Mouse (Mus musculus) G1E (cell line): ENCODE results near the gene Cnga3. TPM values are rescaled to one million over a fixed set of nuclear protein-coding genes. Genes with fewer than 3 reads are reported as not detected.
A peak's percentile ranks its signal among the peaks of the same experiment; 100 is the strongest.

Experiments
- ATAC-seq: 2 replicates; pipeline ENCODE4 v1.8.0; 2016; ENCODE audit warnings: mild to moderate bottlenecking; ENCODE audit not compliant: insufficient number of reproducible peaks, poor library complexity, low FRiP score, severe bottlenecking; ENCODE audit errors: extremely low read depth
- DNase-seq: peaks from one replicate; pipeline ENCODE4 v3.0.0; 2012; ENCODE audit warnings: low spot score
- H3K27me3 ChIP-seq: 2 replicates; pipeline ENCODE4 v1.6.1; 2012; ENCODE audit warnings: mild to moderate bottlenecking, low read length, inconsistent platforms; ENCODE audit not compliant: insufficient read depth
- H3K36me3 ChIP-seq: replicated peaks from 2 replicates; pipeline ENCODE3; 2012; ENCODE audit warnings: mild to moderate bottlenecking, inconsistent platforms
- H3K4me1 ChIP-seq: 2 replicates; pipeline ENCODE4 v1.6.1; 2012; ENCODE audit warnings: low read depth, low read length, inconsistent platforms, mixed read lengths; ENCODE audit not compliant: insufficient read depth
- H3K4me3 ChIP-seq: 2 replicates; pipeline ENCODE4 v1.5.1; 2012; ENCODE audit warnings: low read depth, mild to moderate bottlenecking, inconsistent platforms, low read length, moderate library complexity, mixed read lengths
- H3K9me3 ChIP-seq: replicated peaks from 2 replicates; pipeline ENCODE4 v1.6.1; 2012; ENCODE audit warnings: inconsistent platforms
- CTCF ChIP-seq: IDR thresholded peaks from 2 replicates; pipeline ENCODE4 v1.5.1; 2012; ENCODE audit warnings: low read depth, low read length, inconsistent platforms, mixed read lengths
- GATA1 ChIP-seq: IDR thresholded peaks from 2 replicates; pipeline ENCODE4 v1.6.1; 2012; ENCODE audit warnings: borderline replicate concordance, low read length, inconsistent platforms, mixed read lengths
- GATA2 ChIP-seq: IDR thresholded peaks from 2 replicates; pipeline ENCODE4 v1.6.1; 2012; ENCODE audit warnings: low read depth, low read length, inconsistent platforms, borderline replicate concordance
- POLR2AphosphoS5 ChIP-seq: IDR thresholded peaks from 2 replicates; pipeline ENCODE4 v1.6.1; 2012; ENCODE audit warnings: low read depth, low read length, inconsistent platforms; ENCODE audit not compliant: insufficient replicate concordance
- TAL1 ChIP-seq: conservative IDR thresholded peaks from 2 replicates; pipeline ENCODE4 v1.6.1; 2012; ENCODE audit warnings: low read depth, low read length, inconsistent platforms, mixed read lengths
- polyA plus RNA-seq: library from polyadenylated mRNA; stranded (reverse); fragments of >175 nt; gene quantifications from 2 replicates; pipeline ENCODE4 v1.2.3, GENCODE M21; 2012
- total RNA-seq, 2 experiments: library from RNA; stranded (forward) in 1 of 2; stranded (reverse) in 1 of 2; fragments of 200-1000 nt in 1 of 2; fragments of >200 nt in 1 of 2; fragmentation: Nextera tagmentation in 1 of 2; gene quantifications; 2 replicates each; pipeline ENCODE4 v1.2.3; 2014 to 2017

The Cnga3 gene
- total and polyA plus RNA-seq, 3 experiments = 0.11 TPM; not detected in 2

DNA sequence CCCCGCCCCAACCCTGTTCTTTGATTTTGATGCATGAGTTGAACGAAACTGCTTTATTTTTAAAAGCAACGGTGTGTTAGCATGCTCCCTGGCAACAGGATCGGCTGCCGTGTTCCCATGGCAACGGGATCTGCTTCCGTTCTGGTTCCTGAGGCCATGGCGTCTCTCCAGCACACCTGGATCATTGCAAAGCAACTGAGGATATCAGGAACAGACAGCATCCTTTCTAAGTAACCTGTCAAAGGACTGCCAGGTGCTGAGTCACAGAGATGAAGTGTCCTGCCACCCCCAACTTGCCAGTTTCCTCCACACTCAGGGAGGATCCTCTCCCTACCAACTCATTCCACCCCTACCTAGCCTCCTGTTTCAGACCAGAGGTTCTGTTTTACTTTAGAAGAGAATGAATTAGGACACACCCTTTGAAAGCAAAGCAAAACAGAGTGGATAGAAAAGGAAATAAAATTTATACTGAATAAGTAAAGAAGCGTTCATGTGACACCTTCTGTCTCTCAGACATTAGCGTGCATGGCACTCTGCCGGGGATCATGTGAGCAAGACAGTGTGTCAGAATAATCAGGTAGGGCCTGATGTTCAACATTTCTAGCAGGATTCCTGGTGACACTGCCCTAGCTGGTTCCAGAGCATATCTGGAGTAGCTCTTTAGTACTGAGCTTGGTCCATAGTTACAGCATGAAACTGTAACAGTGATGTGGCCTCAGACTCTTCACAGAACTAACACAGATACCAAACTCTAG is 74.1 kb downstream of the Cnga3 start:
- no peak for TF ChIP-seq GATA2
- TF ChIP-seq GATA1 = no peak
- TF ChIP-seq CTCF = no peak
- no peak for TF ChIP-seq POLR2AphosphoS5
- no peak for TF ChIP-seq TAL1
- Histone ChIP-seq H3K4me3 (no peak overlapping the region), H3K36me3 (no peaks in the 10 kb centered on the region), H3K9me3 (peaks cover 7% of the 10 kb centered on the region), H3K27me3 (no peaks in the 10 kb centered on the region), H3K4me1 (no peaks in the 10 kb centered on the region)
- DNase-seq = no peak
- ATAC-seq = no peak

DNA sequence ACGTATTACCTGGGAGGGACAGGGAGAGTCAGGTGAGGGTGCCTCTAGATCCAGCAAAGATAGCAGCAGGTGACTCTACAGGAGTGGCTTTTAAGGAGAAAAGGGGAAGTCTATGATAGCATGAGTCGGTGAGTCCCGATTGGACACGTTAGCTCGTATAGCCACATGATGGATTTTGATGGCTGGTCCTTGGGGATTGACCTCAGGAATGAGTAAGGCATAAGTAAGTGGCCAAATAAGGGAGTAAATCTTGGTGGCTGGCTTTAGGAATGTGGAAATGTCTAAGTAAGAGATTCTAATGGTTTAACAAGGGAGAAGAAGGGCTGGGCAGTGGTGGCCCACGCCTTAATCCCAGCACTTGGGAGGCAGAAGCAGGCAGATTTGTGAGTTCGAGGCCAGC is 74.7 kb downstream of the Cnga3 start:
- Histone ChIP-seq H3K36me3 (no peaks in the 10 kb centered on the region), H3K9me3 (peaks cover 1% of the 10 kb centered on the region), H3K4me3 (no peak overlapping the region), H3K27me3 (no peaks in the 10 kb centered on the region), H3K4me1 (no peaks in the 10 kb centered on the region)
- no peak for ATAC-seq
- no peak for DNase-seq
- TF ChIP-seq GATA1 (no peak), TAL1 (no peak), CTCF (no peak), GATA2 (no peak)

- 0 out of 2 replicates have a peak, but pooled peaks cover 6% of the 10 kb centered on the region for H3K9me3 ChIP-seq
- no peak for DNase-seq
- TF ChIP-seq POLR2AphosphoS5 (no peak), GATA2 (no peak), GATA1 (no peak), TAL1 (no peak), CTCF (no peak)
- ATAC-seq = no peak
- H3K27me3 ChIP-seq = peaks cover 13% of the 10 kb centered on the region
- H3K4me3 ChIP-seq = no peak overlapping the region
- peaks cover 13% of the 10 kb centered on the region for H3K4me1 ChIP-seq
- no peaks in the 10 kb centered on the region for H3K36me3 ChIP-seq
These were observed 82.2 kb downstream of the Cnga3 start for GRCm38 (mm10) chr1:37296414-37296813.

DNA sequence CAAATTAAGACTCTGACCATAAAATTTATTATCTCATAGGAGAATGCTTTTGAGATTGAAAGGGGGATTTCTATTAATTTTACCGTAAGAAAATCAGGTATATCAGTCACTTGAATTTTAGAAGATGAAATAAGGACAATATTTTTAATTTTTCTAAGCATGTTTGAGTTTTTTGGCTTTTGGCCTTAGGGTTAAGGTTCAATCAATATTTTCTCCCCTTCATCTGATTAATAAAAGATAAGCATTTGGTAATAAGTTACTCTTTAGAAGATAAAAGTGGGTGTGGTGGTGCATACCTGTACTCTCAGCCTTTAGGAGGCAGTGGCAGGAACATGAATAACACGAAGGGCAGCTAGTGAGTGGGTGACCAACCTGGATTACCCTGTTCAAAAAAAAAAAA is 84.7 kb downstream of the Cnga3 start:
- Histone ChIP-seq H3K4me3 (no peak overlapping the region), H3K9me3 (0 out of 2 replicates have a peak, but pooled peaks cover 6% of the 10 kb centered on the region), H3K36me3 (no peaks in the 10 kb centered on the region), H3K27me3 (peaks cover 21% of the 10 kb centered on the region), H3K4me1 (peaks cover 13% of the 10 kb centered on the region)
- no peak for TF ChIP-seq CTCF
- no peak for TF ChIP-seq TAL1
- TF ChIP-seq GATA1 = no peak
- TF ChIP-seq GATA2 = no peak
- no peak for TF ChIP-seq POLR2AphosphoS5
- DNase-seq (no peak), ATAC-seq (no peak)

GRCm38 (mm10) chr1:37299540-37300491 is 85.6 kb downstream of the Cnga3 start, which contains the start of gene Inpp4a:
Gene Inpp4a, plus strand, starts transcription at chr1:37299865.
- peaks cover 21% of the 10 kb centered on the region for H3K27me3 ChIP-seq
- H3K9me3 ChIP-seq = 0 out of 2 replicates have a peak, but pooled peaks cover 6% of the 10 kb centered on the region
- DNase-seq (peak; percentile 84), ATAC-seq (peak; percentile 86)
- no peak for TF ChIP-seq CTCF
- no peak for TF ChIP-seq GATA1
- no peak for TF ChIP-seq TAL1
- TF ChIP-seq GATA2 = no peak
- no peak for TF ChIP-seq POLR2AphosphoS5
- peaks cover 13% of the 10 kb centered on the region for H3K4me1 ChIP-seq
- H3K4me3 ChIP-seq = peak within 1 kb of the TSS; percentile 73
- H3K36me3 ChIP-seq = no peaks in the 10 kb centered on the region

GRCm38 (mm10) chr1:37300650-37301049 is 86.4 kb downstream of the Cnga3 start:
- no peak for ATAC-seq
- H3K9me3 ChIP-seq = 0 out of 2 replicates have a peak, but pooled peaks cover 6% of the 10 kb centered on the region
- no peak overlapping the region; the same call in 1 of the 2 replicates for H3K4me3 ChIP-seq
- H3K27me3 ChIP-seq = peaks cover 22% of the 10 kb centered on the region
- TF ChIP-seq TAL1 (no peak), GATA1 (no peak), POLR2AphosphoS5 (no peak), GATA2 (no peak), CTCF (no peak)
- DNase-seq = no peak
- H3K36me3 ChIP-seq = no peaks in the 10 kb centered on the region
- peaks cover 13% of the 10 kb centered on the region for H3K4me1 ChIP-seq
